Mouse (Mus musculus) midbrain, embryonic 16.5 days (tissue): Measurements from ENCODE around the gene Armcx2. TPM values are rescaled to one million over a fixed set of nuclear protein-coding genes. Genes with fewer than 3 reads are reported as not detected.
"Not testable (repeated sequence)": the region's sequence is repeated elsewhere in the genome, so short reads cannot be mapped to it uniquely, and the experiment has no call there.

ENCODE experiments used
- ATAC-seq: fragments of 200-750 bp; cut with Nextera tagmentation; 2 replicates; pipeline ENCODE4 v1.8.0; 2017; ENCODE audit warnings: moderate TSS enrichment
- H3K27ac ChIP-seq: fragments of 300-500 bp; sonication (generic); 2 replicates; pipeline ENCODE4 v1.5.1; 2014; ENCODE audit warnings: mild to moderate bottlenecking, low read length, mixed read lengths
- H3K27me3 ChIP-seq: fragments of 300-500 bp; sonication (generic); 2 replicates; pipeline ENCODE4 v1.6.1; 2014; ENCODE audit warnings: low read depth, low read length, mixed read lengths; ENCODE audit not compliant: control insufficient read depth, insufficient read depth
- H3K36me3 ChIP-seq: fragments of 300-500 bp; sonication (generic); 2 replicates; pipeline ENCODE4 v1.6.1; 2014; ENCODE audit warnings: mild to moderate bottlenecking, low read length, moderate library complexity, mixed read lengths; ENCODE audit not compliant: control insufficient read depth, insufficient read depth
- H3K4me1 ChIP-seq: fragments of 300-500 bp; sonication (generic); 2 replicates; pipeline ENCODE4 v1.6.1; 2014; ENCODE audit warnings: mild to moderate bottlenecking, low read length, mixed read lengths; ENCODE audit not compliant: control insufficient read depth, insufficient read depth
- H3K4me2 ChIP-seq: fragments of 300-500 bp; sonication (generic); 2 replicates; pipeline ENCODE4 v1.6.1; 2014; ENCODE audit warnings: mild to moderate bottlenecking, low read length, mixed read lengths
- H3K4me3 ChIP-seq: fragments of 300-500 bp; sonication (generic); 2 replicates; pipeline ENCODE4 v1.5.1; 2014; ENCODE audit warnings: low read depth, mild to moderate bottlenecking, low read length, moderate library complexity, mixed read lengths
- H3K9ac ChIP-seq: fragments of 300-500 bp; sonication (generic); 2 replicates; pipeline ENCODE4 v1.6.1; 2014; ENCODE audit warnings: low read depth, low read length, mixed read lengths
- H3K9me3 ChIP-seq: fragments of 300-500 bp; sonication (generic); replicated peaks from 2 replicates; pipeline ENCODE4 v1.6.1; 2014; ENCODE audit warnings: mild to moderate bottlenecking, low read length, mixed read lengths; ENCODE audit not compliant: control insufficient read depth, poor library complexity, severe bottlenecking
- WGBS: fragments of 180-500 bp; shearing (Covaris S2); extraction: QIAGEN DNeasy Blood & Tissue Kit; methylation state at CpG from one replicate; pipeline ENCODE4 v1.1.7; 2014; 5-methylcytosine and 5-hydroxymethylcytosine counted together
- polyA plus RNA-seq: library from polyadenylated mRNA; unstranded; fragments of >200 nt; fragmentation: Nextera tagmentation; extraction: Ambion mirVana; gene quantifications from 2 replicates; pipeline ENCODE4 v1.2.1, GENCODE M21; 2015

Armcx2 gene
- 95.6 and 104 TPM in 2 replicates for polyA plus RNA-seq

GRCm38 (mm10) chrX:134808755-134809224 lies at the start of gene Armcx2:
Armcx2 (minus strand) TSS chrX:134809221.
- 15% methylated on average over 16 of the region's 16 CpGs for WGBS
- Histone ChIP-seq H3K4me1 (peaks cover 3% of the 10 kb centered on the region; the same call in 1 of the 2 replicates), H3K9me3 (no peaks in the 10 kb centered on the region), H3K9ac (peak within 1 kb of the TSS; percentile 75), H3K27me3 (no peaks in the 10 kb centered on the region; the same call in 1 of the 2 replicates), H3K4me3 (peak within 1 kb of the TSS; percentile 63), H3K4me2 (peak within 1 kb of the TSS; percentile 60), H3K27ac (peak within 1 kb of the TSS; percentile 90), H3K36me3 (no peaks in the 10 kb centered on the region)
- peak; percentile 90 for ATAC-seq

GRCm38 (mm10) chrX:134849662-134850061 lies 40.6 kb upstream of the Armcx2 start:
- H3K36me3 ChIP-seq: no peaks in the 10 kb centered on the region
- ATAC-seq: no peak
- 71% methylated on average over 3 of the region's 4 CpGs for WGBS

GRCm38 (mm10) chrX:134844424-134844823 lies 35.4 kb upstream of the Armcx2 start:
- no peak for ATAC-seq
- Histone ChIP-seq H3K36me3 (no peaks in the 10 kb centered on the region), H3K9me3 (no peaks in the 10 kb centered on the region), H3K4me3 (no peak overlapping the region), H3K27ac (no peak overlapping the region), H3K27me3 (no peaks in the 10 kb centered on the region; the same call in 1 of the 2 replicates), H3K4me2 (no peak overlapping the region), H3K9ac (no peak overlapping the region), H3K4me1 (no peaks in the 10 kb centered on the region)
- 72% methylated on average over 2 of the region's 2 CpGs for WGBS

More at GRCm38 (mm10) chrX:134849662-134850061, 40.6 kb upstream of the Armcx2 start:
- H3K27ac ChIP-seq: no peak overlapping the region
- no peak overlapping the region for H3K4me2 ChIP-seq
- no peak overlapping the region for H3K4me3 ChIP-seq
- no peak overlapping the region for H3K9ac ChIP-seq
- no peaks in the 10 kb centered on the region for H3K27me3 ChIP-seq
- H3K9me3 ChIP-seq: no peaks in the 10 kb centered on the region
- no peaks in the 10 kb centered on the region for H3K4me1 ChIP-seq

- Histone ChIP-seq H3K4me3 (no peak overlapping the region), H3K27ac (no peak overlapping the region), H3K27me3 (no peaks in the 10 kb centered on the region), H3K36me3 (no peaks in the 10 kb centered on the region), H3K4me2 (no peak overlapping the region), H3K4me1 (no peaks in the 10 kb centered on the region), H3K9me3 (no peaks in the 10 kb centered on the region), H3K9ac (no peak overlapping the region)
- ATAC-seq: no peak
- WGBS: 47% methylated on average over 3 of the region's 3 CpGs
Observed at GRCm38 (mm10) chrX:134830508-134830907, 21.5 kb upstream of the Armcx2 start.

- H3K4me2 ChIP-seq: peak overlapping the region; percentile 60
- H3K4me1 ChIP-seq: peaks cover 3% of the 10 kb centered on the region; the same call in 1 of the 2 replicates
- H3K4me3 ChIP-seq: peak overlapping the region; percentile 63
- no peaks in the 10 kb centered on the region for H3K9me3 ChIP-seq
- H3K9ac ChIP-seq: peak overlapping the region; percentile 75
- H3K27me3 ChIP-seq: no peaks in the 10 kb centered on the region; the same call in 1 of the 2 replicates
- no peaks in the 10 kb centered on the region for H3K36me3 ChIP-seq
- 19% methylated on average over 26 of the region's 28 CpGs for WGBS
- peak; percentile 91 for ATAC-seq
- peak overlapping the region; percentile 90 for H3K27ac ChIP-seq
Observed at GRCm38 (mm10) chrX:134807833-134808754, 927 bp downstream of the Armcx2 start.

- Histone ChIP-seq H3K4me1 (no peaks in the 10 kb centered on the region), H3K36me3 (no peaks in the 10 kb centered on the region), H3K9ac (no peak overlapping the region), H3K9me3 (no peaks in the 10 kb centered on the region), H3K4me3 (no peak overlapping the region), H3K27ac (no peak overlapping the region), H3K27me3 (no peaks in the 10 kb centered on the region), H3K4me2 (no peak overlapping the region)
- ATAC-seq: no peak
- WGBS: 76% methylated on average over 4 of the region's 4 CpGs
Observed at GRCm38 (mm10) chrX:134787728-134788127, 21.3 kb downstream of the Armcx2 start.

- not testable (repeated sequence) for H3K4me1 ChIP-seq, H3K9ac ChIP-seq, ATAC-seq
Observed at GRCm38 (mm10) chrX:134763428-134764198, 45.4 kb downstream of the Armcx2 start.

GRCm38 (mm10) chrX:134757293-134757995 lies 51.6 kb downstream of the Armcx2 start:
- peak overlapping the region; percentile 48 for H3K4me2 ChIP-seq
- no peaks in the 10 kb centered on the region; the same call in 1 of the 2 replicates for H3K27me3 ChIP-seq
- peak overlapping the region; percentile 76 for H3K9ac ChIP-seq
- peak overlapping the region; percentile 75 for H3K27ac ChIP-seq
- WGBS: 21% methylated on average over 12 of the region's 13 CpGs
- peaks cover 5% of the 10 kb centered on the region; the same call in 1 of the 2 replicates for H3K4me1 ChIP-seq
- no peaks in the 10 kb centered on the region for H3K9me3 ChIP-seq
- H3K4me3 ChIP-seq: peak overlapping the region; percentile 61
- no peaks in the 10 kb centered on the region for H3K36me3 ChIP-seq
- peak; percentile 50 for ATAC-seq

More at GRCm38 (mm10) chrX:134763428-134764198, 45.4 kb downstream of the Armcx2 start:
- not testable (repeated sequence) for H3K36me3 ChIP-seq, H3K27me3 ChIP-seq, H3K27ac ChIP-seq, H3K4me2 ChIP-seq, H3K9me3 ChIP-seq, H3K4me3 ChIP-seq
- WGBS: 59% methylated on average over 3 of the region's 4 CpGs
